ENCODE assay signal across 12 mouse cellular contexts in the genomic region with DNA sequence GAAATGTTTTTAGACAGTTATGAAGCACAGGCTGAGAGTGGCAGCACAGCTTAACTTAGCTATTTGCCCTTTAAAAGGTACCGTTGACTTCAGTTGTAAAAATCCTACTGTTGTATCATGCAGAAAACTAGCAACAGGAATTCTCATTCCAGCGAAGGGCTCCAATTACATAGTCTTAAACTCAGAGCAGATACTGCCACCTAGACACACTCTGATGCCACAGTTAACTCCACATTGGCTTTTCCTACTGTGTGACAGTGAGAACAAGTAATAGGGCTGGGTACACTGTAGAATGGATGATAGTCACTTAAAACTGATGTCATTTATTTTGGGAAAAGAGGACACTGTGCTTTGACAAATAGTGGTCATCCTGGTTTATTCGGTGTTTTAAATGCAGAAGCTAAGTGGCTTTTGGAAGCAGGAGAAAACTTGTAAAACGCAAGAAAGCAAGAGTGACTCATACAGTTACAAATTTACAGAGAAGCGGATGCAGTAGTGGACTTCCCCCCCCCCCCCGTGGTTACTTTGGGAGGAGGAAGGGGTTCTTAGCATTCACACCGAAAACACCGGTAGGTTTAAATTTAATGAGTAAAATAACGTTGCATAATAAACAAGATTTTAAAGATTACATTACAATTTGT. TPM values are rescaled to one million over a fixed set of nuclear protein-coding genes. Genes with fewer than 3 reads are reported as not detected.
DNase-seq lines count a peak whose midpoint lies in the region; ATAC-seq and TF ChIP-seq lines count a peak whose summit lies in the region.
"Had no signal": no experiment of that assay in that cellular context is flagged by ENCODE, and none has a peak within 500 bp of the region (broad histone marks: within the 10 kb centered on the region; RNA-seq: fewer than 3 reads in every experiment).

No protein-coding gene starts in this region.

- no peak overlapping the region for H3K4me2 ChIP-seq in forebrain, embryonic 11.5 days (ENCODE audit: low read depth, low read length, severe bottlenecking)
- H3K4me2 ChIP-seq: heart, embryonic 12.5 days; liver, embryonic 11.5 days had no signal

- no peaks in the 10 kb centered on the region for H3K27me3 ChIP-seq in forebrain, embryonic 11.5 days (ENCODE audit: control insufficient read depth, insufficient read depth, low read length)
- H3K27me3 ChIP-seq: heart, embryonic 12.5 days had no signal

- DNase-seq in frontal cortex, adult 2 months (ENCODE audit: extremely low spot score in 1 of 2, low spot score in 1 of 2) = peak; percentile 1 to 22
- DNase-seq in frontal cortex, postnatal 25 days (ENCODE audit: low spot score in 2 of 2) = no peak
- no peak for DNase-seq in layer of hippocampus, adult 2 months (ENCODE audit: low spot score in 2 of 2)
- DNase-seq in layer of hippocampus, adult 9-10 months (ENCODE audit: low spot score) = no peak
- peak; percentile 59 for DNase-seq in A20 (ENCODE audit: low read depth, low spot score)
- DNase-seq in brain, embryonic 14.5 days (ENCODE audit: low read depth) = peak; percentile 53
- no peak for DNase-seq in forebrain, embryonic 11.5 days (ENCODE audit: low spot score)
- DNase-seq: thymus, adult 2 months had no signal

- no peak overlapping the region for H3K27ac ChIP-seq in layer of hippocampus, adult 2 months
- no peak overlapping the region for H3K27ac ChIP-seq in forebrain, embryonic 11.5 days (ENCODE audit: low read depth, low read length)

- 71% methylated on average over 9 of the region's 9 CpGs for WGBS in forebrain, embryonic 11.5 days

- H3K9ac ChIP-seq in forebrain, embryonic 11.5 days (ENCODE audit: low read length) = no peak overlapping the region
- H3K9ac ChIP-seq: heart, embryonic 12.5 days had no signal

- no peak for TF ChIP-seq POLR2A in brain, embryonic 14.5 days (IDR thresholded peaks at IDR 0.05; ENCODE audit: borderline replicate concordance, extremely low read depth, insufficient read depth, insufficient read length, poor library complexity, severe bottlenecking)

- no peaks in the 10 kb centered on the region for H3K9me3 ChIP-seq in forebrain, embryonic 11.5 days (ENCODE audit: control insufficient read depth, low read length)
- H3K9me3 ChIP-seq: heart, embryonic 12.5 days had no signal

- H3K36me3 ChIP-seq in forebrain, embryonic 11.5 days (ENCODE audit: control insufficient read depth, insufficient read depth, low read length) = no peaks in the 10 kb centered on the region
- H3K36me3 ChIP-seq: heart, embryonic 12.5 days had no signal

- ATAC-seq in granulocyte monocyte progenitor cell, adult 5-6 weeks (replicated peaks; ENCODE audit: poor library complexity, severe bottlenecking) = no peak
- ATAC-seq in forebrain, embryonic 11.5 days (replicated peaks; ENCODE audit: low FRiP score) = no peak
- ATAC-seq: forebrain, embryonic 16.5 days had no signal

- H3K4me1 ChIP-seq in forebrain, embryonic 11.5 days (replicated peaks; ENCODE audit: control insufficient read depth, insufficient read depth, low read length) = peaks cover 2% of the 10 kb centered on the region; the same call in 1 of the 2 replicates
- H3K4me1 ChIP-seq: heart, embryonic 12.5 days had no signal

- peak; percentile 68 for TF ChIP-seq CTCF in layer of hippocampus, adult 2 months (conservative IDR thresholded peaks at IDR 0.05)
- no peak for TF ChIP-seq CTCF in brain, embryonic 14.5 days (IDR thresholded peaks at IDR 0.05; ENCODE audit: borderline replicate concordance, extremely low read depth, insufficient read depth, insufficient read length)

- H3K4me3 ChIP-seq in layer of hippocampus, adult 2 months = no peak overlapping the region
- H3K4me3 ChIP-seq in forebrain, embryonic 11.5 days (ENCODE audit: low read depth, low read length) = no peak overlapping the region
- H3K4me3 ChIP-seq: heart, embryonic 12.5 days had no signal

RNA-seq across cellular contexts. Expression of a gene that starts 22.2 kb away (rescaled TPM):
- polyA plus RNA-seq in frontal cortex, adult 2 months (2012; rRNA removed) = 38.8 and 39.8 TPM in 2 replicates
- 10 to 100 TPM; 33.7 to 33.8 TPM for total RNA-seq in layer of hippocampus, adult 2 months (2021)
- polyA plus RNA-seq in brain, embryonic 14.5 days (2012; rRNA removed) = 40.2 and 55.7 TPM in 2 replicates
- 26.9 and 27.9 TPM in 2 replicates for total RNA-seq in granulocyte monocyte progenitor cell, adult 5-6 weeks (2014; fragmentation: Nextera tagmentation)
- total RNA-seq in granulocyte monocyte progenitor cell, adult 5-6 weeks (2017) = 7.7 and 11.0 TPM in 2 replicates
- 45.0 and 47.1 TPM in 2 replicates for polyA plus RNA-seq in forebrain, embryonic 11.5 days (2014; fragmentation: Nextera tagmentation; extraction: Ambion mirVana)

RNA-seq across cellular contexts. Expression of a gene that starts 43.5 kb away (rescaled TPM):
- polyA plus RNA-seq in frontal cortex, adult 2 months (2012; rRNA removed) = 28.7 and 31.9 TPM in 2 replicates
- total RNA-seq in layer of hippocampus, adult 2 months (2021) = 10 to 100 TPM; 33.2 to 36.1 TPM
- 41.2 and 50.5 TPM in 2 replicates for polyA plus RNA-seq in brain, embryonic 14.5 days (2012; rRNA removed)
- 27.2 and 35.3 TPM in 2 replicates for total RNA-seq in granulocyte monocyte progenitor cell, adult 5-6 weeks (2014; fragmentation: Nextera tagmentation)
- 21.3 and 33.0 TPM in 2 replicates for total RNA-seq in granulocyte monocyte progenitor cell, adult 5-6 weeks (2017)
- polyA plus RNA-seq in forebrain, embryonic 11.5 days (2014; fragmentation: Nextera tagmentation; extraction: Ambion mirVana) = 39.4 and 41.7 TPM in 2 replicates

Comparison
In these comparisons a context has a peak if more than half of its experiments do, and no peak if none do; other contexts are left out.
1. DNase-seq: peak in frontal cortex, adult 2 months (2 of 2), A20 (single experiment) and brain, embryonic 14.5 days (single experiment); none in frontal cortex, postnatal 25 days (0 of 2), layer of hippocampus, adult 2 months (0 of 2), layer of hippocampus, adult 9-10 months (single experiment) and forebrain, embryonic 11.5 days (single experiment).